Mouse (Mus musculus) forebrain, embryonic 12.5 days (tissue): ENCODE results near the gene Tspan17. TPM values are rescaled to one million over a fixed set of nuclear protein-coding genes. Genes with fewer than 3 reads are reported as not detected.

Experiments used
- ATAC-seq: fragments of 200-750 bp; cut with Nextera tagmentation; 2 replicates; pipeline ENCODE4 v1.8.0; 2017; ENCODE audit warnings: moderate TSS enrichment; ENCODE audit not compliant: low FRiP score
- H3K27ac ChIP-seq: fragments of 300-500 bp; sonication (generic); 2 replicates; pipeline ENCODE4 v1.5.1; 2016; ENCODE audit warnings: mild to moderate bottlenecking
- H3K27me3 ChIP-seq: fragments of 300-500 bp; sonication (generic); 2 replicates; pipeline ENCODE4 v1.6.1; 2016; ENCODE audit warnings: mild to moderate bottlenecking
- H3K36me3 ChIP-seq: fragments of 300-500 bp; sonication (generic); replicated peaks from 2 replicates; pipeline ENCODE4 v1.6.1; 2016; ENCODE audit warnings: mild to moderate bottlenecking
- H3K4me1 ChIP-seq: fragments of 300-500 bp; sonication (generic); 2 replicates; pipeline ENCODE4 v1.6.1; 2016
- H3K4me2 ChIP-seq: fragments of 300-500 bp; sonication (generic); 2 replicates; pipeline ENCODE4 v1.6.1; 2016; ENCODE audit warnings: mild to moderate bottlenecking, moderate library complexity
- H3K4me3 ChIP-seq: fragments of 300-500 bp; sonication (generic); replicated peaks from 2 replicates; pipeline ENCODE4 v1.5.1; 2016; ENCODE audit warnings: mild to moderate bottlenecking
- H3K9ac ChIP-seq: fragments of 300-500 bp; sonication (generic); 2 replicates; pipeline ENCODE4 v1.6.1; 2016; ENCODE audit warnings: mild to moderate bottlenecking
- H3K9me3 ChIP-seq: fragments of 300-500 bp; sonication (generic); 2 replicates; pipeline ENCODE4 v1.6.1; 2016
- WGBS: fragments of 180-500 bp; shearing (Covaris S2); methylation state at CpG from one replicate; pipeline ENCODE4 v1.1.7; 2016; 5-methylcytosine and 5-hydroxymethylcytosine counted together
- polyA plus RNA-seq: library from polyadenylated mRNA; unstranded; fragments of >200 nt; fragmentation: Nextera tagmentation; extraction: Ambion mirVana; gene quantifications from 2 replicates; pipeline ENCODE4 v1.2.1, GENCODE M21; 2016

Gene Tspan17
- 12.8 and 14.2 TPM in 2 replicates for polyA plus RNA-seq

- 2% methylated on average over 45 of the region's 49 CpGs for WGBS
- Histone ChIP-seq H3K27me3 (peaks cover 40% of the 10 kb centered on the region), H3K9ac (peak within 1 kb of the TSS; percentile 61), H3K27ac (peak within 1 kb of the TSS; percentile 42; the same call in 1 of the 2 replicates), H3K4me3 (peak within 1 kb of the TSS; percentile 58), H3K9me3 (no peaks in the 10 kb centered on the region), H3K4me1 (peaks cover 22% of the 10 kb centered on the region), H3K36me3 (no peaks in the 10 kb centered on the region), H3K4me2 (peak within 1 kb of the TSS; percentile 96)
- ATAC-seq = peak; percentile 88
Measured at GRCm38 (mm10) chr13:54788740-54789560, at the start of gene Tspan17. TSS of gene Tspan17 (plus strand) at chr13:54789377.

GRCm38 (mm10) chr13:54746110-54746509, 43.1 kb upstream of the Tspan17 start:
- no peak for ATAC-seq
- Histone ChIP-seq H3K27me3 (peaks cover 30% of the 10 kb centered on the region), H3K9me3 (no peaks in the 10 kb centered on the region), H3K27ac (no peak overlapping the region), H3K36me3 (peaks cover 7% of the 10 kb centered on the region; the same call in 1 of the 2 replicates), H3K4me1 (peaks cover 44% of the 10 kb centered on the region), H3K4me2 (peak overlapping the region; percentile 27), H3K4me3 (no peak overlapping the region), H3K9ac (no peak overlapping the region; the same call in 1 of the 2 replicates)
- WGBS = 37% methylated on average over 6 of the region's 6 CpGs

- 36% methylated on average over 10 of the region's 10 CpGs for WGBS
- Histone ChIP-seq H3K27ac (no peak overlapping the region), H3K9ac (no peak overlapping the region), H3K36me3 (no peaks in the 10 kb centered on the region), H3K4me1 (peaks cover 36% of the 10 kb centered on the region), H3K9me3 (no peaks in the 10 kb centered on the region), H3K27me3 (peaks cover 35% of the 10 kb centered on the region), H3K4me3 (no peak overlapping the region), H3K4me2 (peak overlapping the region; percentile 27)
- no peak for ATAC-seq
Measured at GRCm38 (mm10) chr13:54746896-54747295, 42.3 kb upstream of the Tspan17 start.

DNA sequence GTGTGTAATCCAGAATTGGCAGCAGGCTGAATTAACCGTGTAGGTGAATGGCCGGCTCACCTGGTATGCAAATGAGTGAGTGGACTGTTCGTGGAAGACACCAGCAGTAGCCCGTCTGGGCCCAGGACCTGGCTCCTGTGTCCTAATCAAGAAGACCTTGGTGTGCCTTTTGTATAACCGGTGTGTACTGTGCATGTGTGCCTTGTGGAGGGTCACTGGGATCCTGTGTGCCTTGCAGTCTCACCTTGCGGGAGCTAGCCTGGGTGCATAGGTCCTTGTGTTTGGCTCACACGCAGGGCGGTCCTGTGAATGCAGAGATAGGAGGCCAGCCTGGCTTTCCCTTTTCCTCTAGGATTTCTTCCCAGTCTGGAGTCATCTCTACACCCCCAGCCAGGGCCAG, 41.0 kb upstream of the Tspan17 start:
- H3K36me3 ChIP-seq = no peaks in the 10 kb centered on the region
- no peak for ATAC-seq
- H3K27me3 ChIP-seq = peaks cover 44% of the 10 kb centered on the region
- peaks cover 36% of the 10 kb centered on the region for H3K4me1 ChIP-seq
- peak overlapping the region; percentile 70 for H3K9ac ChIP-seq
- peak overlapping the region; percentile 91; the same call in 1 of the 2 replicates for H3K27ac ChIP-seq
- 86% methylated on average over 8 of the region's 8 CpGs for WGBS
- H3K4me2 ChIP-seq = peak overlapping the region; percentile 70
- H3K9me3 ChIP-seq = no peaks in the 10 kb centered on the region
- H3K4me3 ChIP-seq = peak overlapping the region; percentile 69

DNA sequence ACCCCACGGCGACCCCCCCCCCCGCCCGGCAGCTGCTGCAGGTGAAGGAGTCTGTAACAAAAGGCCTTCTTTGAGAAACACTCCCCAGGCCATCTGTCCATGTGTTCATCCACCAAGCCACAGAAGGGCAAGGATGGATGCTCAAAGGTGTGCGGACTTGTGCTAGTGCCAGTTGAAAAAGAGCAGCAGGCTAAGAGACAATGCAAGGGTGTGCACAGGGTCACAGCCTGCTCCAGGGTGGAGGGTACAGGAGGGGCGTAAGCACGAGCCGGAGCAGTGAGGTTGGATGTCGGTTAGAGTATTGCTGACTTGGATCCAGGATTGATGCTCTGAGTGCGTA, 40.5 kb upstream of the Tspan17 start:
- Histone ChIP-seq H3K9me3 (no peaks in the 10 kb centered on the region), H3K4me2 (peak overlapping the region; percentile 70), H3K4me1 (peaks cover 36% of the 10 kb centered on the region), H3K27me3 (peaks cover 48% of the 10 kb centered on the region), H3K4me3 (peak overlapping the region; percentile 69), H3K27ac (peak overlapping the region; percentile 91), H3K9ac (peak overlapping the region; percentile 70), H3K36me3 (no peaks in the 10 kb centered on the region)
- ATAC-seq = peak; percentile 45
- WGBS = 38% methylated on average over 10 of the region's 10 CpGs

DNA sequence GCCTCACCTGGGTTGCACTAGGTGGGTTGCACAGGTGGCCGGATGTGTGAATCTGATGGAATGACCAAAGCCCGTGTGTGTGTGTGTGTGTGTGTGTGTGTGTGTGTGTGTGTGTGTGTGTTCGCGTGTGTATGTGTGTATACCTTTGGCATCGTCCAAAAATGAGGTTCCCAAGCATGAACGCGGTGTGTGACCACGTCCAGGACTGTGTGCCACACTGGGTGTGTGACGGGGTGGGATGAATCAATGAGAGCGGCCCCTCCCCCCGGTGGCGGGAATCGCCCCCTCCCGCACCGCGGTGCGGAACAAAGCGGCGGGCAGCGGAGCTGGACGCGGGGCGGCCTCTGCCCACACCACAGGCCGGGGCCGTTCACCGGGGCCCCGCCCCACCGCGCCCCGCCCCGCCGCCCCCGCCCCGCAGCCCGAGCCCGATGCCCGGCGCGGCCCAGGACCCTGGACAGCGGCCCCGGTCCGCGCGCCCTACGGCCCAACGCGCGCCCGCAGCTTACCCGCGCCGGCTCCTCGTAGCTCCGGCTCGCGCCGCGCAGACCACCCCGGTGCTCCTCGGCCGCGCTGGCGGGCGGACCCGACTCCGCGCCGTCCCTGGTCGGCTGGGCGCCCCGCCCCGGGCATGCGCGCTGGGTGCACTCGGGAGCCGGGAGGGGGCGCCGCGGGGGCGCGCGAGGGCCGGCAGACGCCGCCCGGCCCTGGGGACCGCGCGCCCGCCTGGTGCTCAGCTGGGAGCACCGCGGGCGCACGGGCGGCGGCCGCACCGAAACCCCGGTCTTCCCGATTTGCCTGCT, 39.9 kb upstream of the Tspan17 start:
- Histone ChIP-seq H3K4me1 (peaks cover 38% of the 10 kb centered on the region), H3K9ac (peak overlapping the region; percentile 70), H3K36me3 (no peaks in the 10 kb centered on the region), H3K4me2 (peak overlapping the region; percentile 70), H3K9me3 (no peaks in the 10 kb centered on the region), H3K27ac (peak overlapping the region; percentile 91), H3K4me3 (peak overlapping the region; percentile 69), H3K27me3 (peaks cover 53% of the 10 kb centered on the region)
- WGBS = 4% methylated on average over 18 of the region's 100 CpGs
- ATAC-seq = peak; percentile 89

DNA sequence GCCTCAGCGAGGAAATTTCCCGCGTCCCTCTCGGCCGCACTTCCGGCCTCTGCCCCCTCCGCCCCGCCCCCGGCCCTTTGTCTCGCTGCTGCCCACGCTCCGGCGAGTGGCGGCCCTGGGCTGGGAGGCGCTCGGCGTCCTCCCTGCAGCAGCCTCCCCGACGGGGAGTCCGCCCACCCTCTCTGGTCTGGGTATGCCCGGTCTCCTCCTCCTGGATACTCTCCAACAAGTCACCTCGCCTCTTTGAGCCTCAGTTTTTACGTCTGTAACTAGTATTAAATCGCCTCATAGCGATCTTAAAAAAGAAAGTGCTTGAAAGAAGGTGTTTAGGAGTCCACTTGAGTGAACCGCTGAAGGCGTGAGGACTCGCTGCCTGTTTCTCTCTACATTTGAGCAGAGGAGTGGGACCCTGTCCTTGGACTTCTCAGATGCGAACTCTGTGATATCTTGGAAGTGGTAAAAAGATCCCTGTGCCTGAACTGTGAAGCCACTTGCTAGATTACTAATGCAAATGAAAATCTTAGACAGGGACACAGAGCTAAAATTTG, 39.2 kb upstream of the Tspan17 start, which contains the start of gene Gprin1:
Gprin1 (minus strand) TSS at position 11 of the 548 bp plus-strand sequence.
- peak within 1 kb of the TSS; percentile 70 for H3K9ac ChIP-seq
- peaks cover 53% of the 10 kb centered on the region for H3K27me3 ChIP-seq
- H3K4me3 ChIP-seq = peak within 1 kb of the TSS; percentile 69
- H3K36me3 ChIP-seq = no peaks in the 10 kb centered on the region
- ATAC-seq = peak; percentile 77
- 2% methylated on average over 27 of the region's 29 CpGs for WGBS
- no peaks in the 10 kb centered on the region for H3K9me3 ChIP-seq
- H3K4me2 ChIP-seq = peak within 1 kb of the TSS; percentile 70
- peak within 1 kb of the TSS; percentile 91 for H3K27ac ChIP-seq
- peaks cover 44% of the 10 kb centered on the region for H3K4me1 ChIP-seq

- Histone ChIP-seq H3K4me3 (no peak overlapping the region), H3K27ac (no peak overlapping the region), H3K9me3 (no peaks in the 10 kb centered on the region), H3K36me3 (no peaks in the 10 kb centered on the region), H3K9ac (no peak overlapping the region), H3K4me2 (no peak overlapping the region), H3K4me1 (peaks cover 51% of the 10 kb centered on the region), H3K27me3 (peaks cover 58% of the 10 kb centered on the region)
- WGBS = 4% methylated on average over 8 of the region's 8 CpGs
- ATAC-seq = no peak
Measured at GRCm38 (mm10) chr13:54750699-54751098, 38.5 kb upstream of the Tspan17 start.

- ATAC-seq = no peak
- WGBS = 74% methylated on average over 10 of the region's 10 CpGs
- Histone ChIP-seq H3K9ac (no peak overlapping the region), H3K9me3 (no peaks in the 10 kb centered on the region), H3K4me3 (no peak overlapping the region), H3K36me3 (no peaks in the 10 kb centered on the region), H3K4me1 (peaks cover 41% of the 10 kb centered on the region), H3K27me3 (peaks cover 68% of the 10 kb centered on the region), H3K27ac (no peak overlapping the region), H3K4me2 (no peak overlapping the region)
Measured at GRCm38 (mm10) chr13:54752656-54753055, 36.5 kb upstream of the Tspan17 start.

DNA sequence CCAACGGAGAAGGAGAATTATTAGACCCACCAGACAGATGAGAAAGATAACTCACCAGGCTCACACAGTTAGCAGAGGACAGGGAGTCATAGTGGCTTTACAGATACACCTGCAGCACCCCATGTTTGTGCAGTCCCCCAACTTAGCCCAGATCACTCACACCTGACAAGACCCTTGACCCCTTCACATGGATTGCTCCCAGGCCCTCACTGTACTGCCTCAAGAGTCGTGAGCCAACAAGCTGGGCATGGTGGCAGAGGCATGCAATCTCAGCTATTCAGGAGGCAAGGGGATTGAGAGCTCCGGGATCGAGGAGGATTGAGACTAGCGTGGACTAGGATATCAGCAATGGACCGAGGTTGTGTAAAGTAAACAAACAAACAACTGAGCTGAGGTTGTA, 35.4 kb upstream of the Tspan17 start:
- no peak overlapping the region for H3K27ac ChIP-seq
- no peak for ATAC-seq
- H3K9ac ChIP-seq = no peak overlapping the region
- H3K4me3 ChIP-seq = no peak overlapping the region
- H3K9me3 ChIP-seq = no peaks in the 10 kb centered on the region
- H3K4me1 ChIP-seq = peaks cover 38% of the 10 kb centered on the region
- peaks cover 60% of the 10 kb centered on the region for H3K27me3 ChIP-seq
- WGBS = 69% methylated on average over 6 of the region's 6 CpGs
- H3K36me3 ChIP-seq = no peaks in the 10 kb centered on the region
- no peak overlapping the region for H3K4me2 ChIP-seq

GRCm38 (mm10) chr13:54754169-54755080, 34.8 kb upstream of the Tspan17 start:
- 42% methylated on average over 12 of the region's 12 CpGs for WGBS
- no peaks in the 10 kb centered on the region for H3K36me3 ChIP-seq
- no peak for ATAC-seq
- H3K9me3 ChIP-seq = no peaks in the 10 kb centered on the region
- peaks cover 61% of the 10 kb centered on the region for H3K27me3 ChIP-seq
- no peak overlapping the region for H3K27ac ChIP-seq
- peaks cover 42% of the 10 kb centered on the region for H3K4me1 ChIP-seq
- H3K9ac ChIP-seq = no peak overlapping the region
- H3K4me2 ChIP-seq = no peak overlapping the region
- no peak overlapping the region for H3K4me3 ChIP-seq
